Mouse (Mus musculus): ENCODE data around the gene Hbb-bs. TPM values are rescaled to one million over a fixed set of nuclear protein-coding genes. Genes with fewer than 3 reads are reported as not detected.
"Not testable (repeated sequence)": the region's sequence is repeated elsewhere in the genome, so short reads cannot be mapped to it uniquely, and the experiment has no call there.

Gene Hbb-bs
- polyA plus RNA-seq, 2 experiments: 9,529 to 9,822 TPM

DNA sequence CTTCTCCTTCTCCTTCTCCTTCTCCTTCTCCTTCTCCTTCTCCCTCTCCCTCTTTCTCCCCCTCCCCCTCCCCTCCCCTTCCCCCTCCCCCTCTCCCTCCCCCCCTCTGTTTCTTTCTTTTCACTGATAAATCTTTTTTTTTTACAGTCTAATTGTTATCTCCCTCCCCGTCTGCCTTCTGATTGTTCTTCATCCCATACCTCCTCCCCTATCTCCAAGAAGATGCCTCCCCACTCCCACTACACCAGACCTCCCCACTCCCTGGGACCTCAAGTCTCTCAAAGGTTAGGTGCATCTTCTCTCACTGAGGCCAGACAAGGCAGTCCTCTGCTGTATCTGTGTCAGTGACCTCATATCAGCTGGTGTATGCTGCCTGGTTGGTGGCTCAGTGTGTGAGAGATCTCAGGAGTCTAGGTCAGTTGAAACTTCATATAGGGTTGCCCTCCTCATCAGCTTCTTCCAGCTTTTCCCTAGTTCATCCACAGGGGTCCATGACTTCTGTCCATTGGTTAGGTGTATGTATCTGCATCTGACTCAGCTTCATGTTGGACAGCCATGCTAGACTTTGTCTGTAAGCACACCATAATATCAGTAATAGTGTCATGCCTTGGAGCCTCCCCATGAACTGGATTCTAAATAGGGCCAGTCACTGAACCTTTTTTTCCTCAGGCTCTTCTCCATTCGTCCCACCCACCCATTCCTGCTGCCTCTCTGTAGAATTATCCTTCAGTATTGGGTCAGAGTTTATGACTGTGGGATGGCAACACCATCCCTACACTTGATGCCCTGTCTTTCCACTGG is 16.8 kb upstream of the Hbb-bs start:
- ATAC-seq (ENCODE audit: low FRiP score, low read depth): no peak
- no peaks in the 10 kb centered on the region for H3K4me1 ChIP-seq (ENCODE audit: control insufficient read depth, insufficient read depth, low read length)
- H3K27ac ChIP-seq (replicated peaks; ENCODE audit: low read depth, low read length): no peak overlapping the region
- H3K36me3 ChIP-seq (ENCODE audit: control insufficient read depth, insufficient read depth, low read length): no peaks in the 10 kb centered on the region
- no peak for TF ChIP-seq POLR2A (IDR thresholded peaks at IDR 0.05; ENCODE audit: borderline replicate concordance, extremely low read depth, insufficient read depth, insufficient read length)
- H3K4me3 ChIP-seq (replicated peaks; ENCODE audit: low read length): no peak overlapping the region
- no peak overlapping the region for H3K9ac ChIP-seq (ENCODE audit: low read depth, low read length, severe bottlenecking)
- no peak for DNase-seq (ENCODE audit: low spot score)
- H3K9me3 ChIP-seq (ENCODE audit: control insufficient read depth, low read length): no peaks in the 10 kb centered on the region
- 35% methylated on average over 1 of the region's 2 CpGs for WGBS
- no peak overlapping the region for H3K4me2 ChIP-seq (replicated peaks; ENCODE audit: low read depth, low read length, severe bottlenecking)
- H3K27me3 ChIP-seq (ENCODE audit: control insufficient read depth, insufficient read depth, low read length): no peaks in the 10 kb centered on the region

DNA sequence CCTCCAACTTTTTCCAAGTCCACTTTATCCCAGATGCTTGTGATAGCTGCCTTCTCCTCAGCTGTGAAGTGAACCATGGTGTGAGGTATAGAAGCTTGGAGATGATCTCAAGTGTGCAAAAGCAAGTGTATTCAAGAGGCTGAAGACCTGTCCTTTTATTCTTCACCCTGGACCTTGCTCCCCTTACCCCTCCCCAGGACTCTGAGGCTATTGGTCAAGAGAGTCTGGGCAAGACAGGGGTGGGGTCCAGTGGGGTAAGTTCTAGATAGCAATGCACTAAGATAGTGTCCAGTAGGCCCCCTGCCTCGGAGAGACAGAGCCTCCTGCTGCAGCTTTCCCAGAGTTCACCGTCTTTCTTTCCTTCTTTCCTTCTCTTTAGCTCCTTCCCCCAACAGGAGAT is 15.1 kb upstream of the Hbb-bs start, which contains the start of gene Hbb-bh1:
Gene Hbb-bh1, minus strand, starts transcription at position 131 of the 400 bp plus-strand sequence.
- Histone ChIP-seq H3K27ac (replicated peaks; ENCODE audit: low read depth, low read length) (no peak within 1 kb of the TSS), H3K4me1 (ENCODE audit: control insufficient read depth, insufficient read depth, low read length) (no peaks in the 10 kb centered on the region), H3K27me3 (ENCODE audit: control insufficient read depth, insufficient read depth, low read length) (no peaks in the 10 kb centered on the region), H3K4me2 (replicated peaks; ENCODE audit: low read depth, low read length, severe bottlenecking) (no peak within 1 kb of the TSS), H3K4me3 (replicated peaks; ENCODE audit: low read length) (no peak within 1 kb of the TSS), H3K9ac (ENCODE audit: low read depth, low read length, severe bottlenecking) (no peak within 1 kb of the TSS), H3K9me3 (ENCODE audit: control insufficient read depth, low read length) (no peaks in the 10 kb centered on the region), H3K36me3 (ENCODE audit: control insufficient read depth, insufficient read depth, low read length) (no peaks in the 10 kb centered on the region)
- DNase-seq (ENCODE audit: low spot score) (no peak), ATAC-seq (ENCODE audit: low FRiP score, low read depth) (no peak)
- 73% methylated on average over 2 of the region's 2 CpGs for WGBS
- no peak for TF ChIP-seq POLR2A (IDR thresholded peaks at IDR 0.05; ENCODE audit: borderline replicate concordance, extremely low read depth, insufficient read depth, insufficient read length)

DNA sequence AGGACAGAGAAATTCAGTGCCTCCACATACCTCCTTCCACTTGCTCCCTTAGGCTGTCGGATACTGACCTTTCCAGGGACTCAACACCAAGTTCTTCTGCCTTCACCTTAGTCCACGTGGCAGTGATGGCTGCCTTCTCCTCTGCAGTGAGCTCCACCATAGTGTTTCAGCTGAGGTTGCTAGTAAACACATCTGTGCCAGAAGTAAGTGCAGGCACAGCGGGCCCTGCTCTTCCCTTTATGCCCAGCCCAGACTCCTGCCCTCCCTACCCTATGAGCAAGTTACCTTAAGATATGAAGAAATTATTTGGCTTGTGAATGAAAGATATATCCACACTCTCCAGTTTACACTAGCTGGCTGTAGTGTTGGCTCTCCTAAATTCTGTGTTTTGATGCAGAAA is 12.4 kb upstream of the Hbb-bs start, which contains the start of gene Hbb-bh2:
Gene Hbb-bh2, minus strand, starts transcription at position 253 of the 400 bp plus-strand sequence.
- Histone ChIP-seq H3K9me3 (ENCODE audit: control insufficient read depth, low read length) (no peaks in the 10 kb centered on the region), H3K27me3 (ENCODE audit: control insufficient read depth, insufficient read depth, low read length) (no peaks in the 10 kb centered on the region), H3K36me3 (ENCODE audit: control insufficient read depth, insufficient read depth, low read length) (no peaks in the 10 kb centered on the region), H3K4me1 (ENCODE audit: control insufficient read depth, insufficient read depth, low read length) (no peaks in the 10 kb centered on the region), H3K27ac (replicated peaks; ENCODE audit: low read depth, low read length) (no peak within 1 kb of the TSS), H3K4me2 (replicated peaks; ENCODE audit: low read depth, low read length, severe bottlenecking) (no peak within 1 kb of the TSS), H3K9ac (ENCODE audit: low read depth, low read length, severe bottlenecking) (no peak within 1 kb of the TSS), H3K4me3 (replicated peaks; ENCODE audit: low read length) (no peak within 1 kb of the TSS)
- 77% methylated on average over 3 of the region's 3 CpGs for WGBS
- no peak for TF ChIP-seq POLR2A (IDR thresholded peaks at IDR 0.05; ENCODE audit: borderline replicate concordance, extremely low read depth, insufficient read depth, insufficient read length)
- DNase-seq (ENCODE audit: low spot score) (no peak), ATAC-seq (ENCODE audit: low FRiP score, low read depth) (no peak)

- H3K27me3 ChIP-seq (ENCODE audit: control insufficient read depth, insufficient read depth, low read length); H3K4me2 ChIP-seq (replicated peaks; ENCODE audit: low read depth, low read length, severe bottlenecking); H3K4me1 ChIP-seq (ENCODE audit: control insufficient read depth, insufficient read depth, low read length); H3K27ac ChIP-seq (replicated peaks; ENCODE audit: low read depth, low read length); ATAC-seq (ENCODE audit: low FRiP score, low read depth); DNase-seq (ENCODE audit: low spot score); H3K9me3 ChIP-seq (ENCODE audit: control insufficient read depth, low read length); H3K4me3 ChIP-seq (replicated peaks; ENCODE audit: low read length); H3K9ac ChIP-seq (ENCODE audit: low read depth, low read length, severe bottlenecking); H3K36me3 ChIP-seq (ENCODE audit: control insufficient read depth, insufficient read depth, low read length): not testable (repeated sequence)
- no CpG with 5 or more reads among the region's 2 CpGs for WGBS
Observed at GRCm38 (mm10) chr7:103827139-103827538, 757 bp downstream of the Hbb-bs start.

DNA sequence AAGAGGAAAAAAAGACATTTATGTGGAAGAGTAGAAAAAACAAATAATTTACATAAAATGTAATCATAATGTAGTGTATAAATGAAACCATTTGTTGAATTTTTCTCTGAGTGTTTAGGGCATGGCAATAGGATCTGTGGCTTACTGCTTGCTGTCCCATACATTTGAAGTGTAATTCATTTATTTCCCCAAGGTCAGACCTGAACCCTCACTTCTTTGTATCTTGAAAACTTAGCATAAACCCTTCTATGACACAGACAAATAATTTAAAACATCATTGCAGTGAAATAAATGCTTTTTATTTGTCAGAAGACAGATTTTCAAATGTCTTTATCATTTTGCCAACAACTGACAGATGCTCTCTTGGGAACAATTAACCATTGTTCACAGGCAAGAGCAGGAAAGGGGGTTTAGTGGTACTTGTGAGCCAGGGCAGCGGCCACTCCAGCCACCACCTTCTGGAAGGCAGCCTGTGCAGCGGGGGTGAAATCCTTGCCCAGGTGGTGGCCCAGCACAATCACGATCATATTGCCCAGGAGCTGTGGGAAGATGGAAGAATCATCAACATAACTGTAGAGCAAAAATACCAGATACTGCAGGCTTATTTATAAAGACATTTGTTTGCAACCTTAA is 1.5 kb downstream of the Hbb-bs start:
- no peaks in the 10 kb centered on the region for H3K27me3 ChIP-seq (ENCODE audit: control insufficient read depth, insufficient read depth, low read length)
- ATAC-seq (ENCODE audit: low FRiP score, low read depth) (no peak), DNase-seq (ENCODE audit: low spot score) (no peak)
- TF ChIP-seq POLR2A (IDR thresholded peaks at IDR 0.05; ENCODE audit: borderline replicate concordance, extremely low read depth, insufficient read depth, insufficient read length): no peak
- WGBS: 74% methylated on average over 3 of the region's 3 CpGs
- no peak overlapping the region for H3K27ac ChIP-seq (replicated peaks; ENCODE audit: low read depth, low read length)
- no peak overlapping the region for H3K4me2 ChIP-seq (replicated peaks; ENCODE audit: low read depth, low read length, severe bottlenecking)
- no peaks in the 10 kb centered on the region for H3K9me3 ChIP-seq (ENCODE audit: control insufficient read depth, low read length)
- no peak overlapping the region for H3K9ac ChIP-seq (ENCODE audit: low read depth, low read length, severe bottlenecking)
- no peak overlapping the region for H3K4me3 ChIP-seq (replicated peaks; ENCODE audit: low read length)
- H3K4me1 ChIP-seq (ENCODE audit: control insufficient read depth, insufficient read depth, low read length): no peaks in the 10 kb centered on the region
- H3K36me3 ChIP-seq (ENCODE audit: control insufficient read depth, insufficient read depth, low read length): no peaks in the 10 kb centered on the region

Measured in limb, embryonic 14.5 days (tissue).